Mouse (Mus musculus) limb, embryonic 11.5 days (tissue): ENCODE results near the gene Dtymk. TPM values are rescaled to one million over a fixed set of nuclear protein-coding genes. Genes with fewer than 3 reads are reported as not detected.
A peak's percentile ranks its signal among the peaks of the same experiment; 100 is the strongest.
"Not testable (repeated sequence)": the region's sequence is repeated elsewhere in the genome, so short reads cannot be mapped to it uniquely, and the experiment has no call there.

Source experiments
- ATAC-seq: fragments of 200-750 bp; cut with Nextera tagmentation; 2 replicates; pipeline ENCODE4 v1.8.0; 2017; ENCODE audit warnings: low read depth; ENCODE audit not compliant: insufficient number of reproducible peaks, low FRiP score, low TSS enrichment
- DNase-seq: peaks from one replicate; pipeline ENCODE4 v3.0.0-alpha.2; 2015; ENCODE audit warnings: low spot score
- H3K27ac ChIP-seq: fragments of 300-500 bp; sonication (generic); replicated peaks from 2 replicates; pipeline ENCODE4 v1.5.1; 2014; ENCODE audit warnings: low read depth, mild to moderate bottlenecking, low read length
- H3K27me3 ChIP-seq: fragments of 300-500 bp; sonication (generic); 2 replicates; pipeline ENCODE4 v1.6.1; 2014; ENCODE audit warnings: mild to moderate bottlenecking, low read length, mixed read lengths; ENCODE audit not compliant: control insufficient read depth, insufficient read depth
- H3K36me3 ChIP-seq: fragments of 300-500 bp; sonication (generic); 2 replicates; pipeline ENCODE4 v1.6.1; 2014; ENCODE audit warnings: mild to moderate bottlenecking, low read length, moderate library complexity, mixed read lengths; ENCODE audit not compliant: control insufficient read depth, insufficient read depth
- H3K4me1 ChIP-seq: fragments of 300-500 bp; sonication (generic); 2 replicates; pipeline ENCODE4 v1.6.1; 2014; ENCODE audit warnings: low read length, mixed read lengths; ENCODE audit not compliant: control insufficient read depth, insufficient read depth
- H3K4me2 ChIP-seq: fragments of 300-500 bp; sonication (generic); 2 replicates; pipeline ENCODE4 v1.6.1; 2014; ENCODE audit warnings: low read depth, mild to moderate bottlenecking, moderate library complexity; ENCODE audit not compliant: severe bottlenecking
- H3K4me3 ChIP-seq: fragments of 300-500 bp; sonication (generic); 2 replicates; pipeline ENCODE4 v1.5.1; 2014; ENCODE audit warnings: low read depth, low read length
- H3K9ac ChIP-seq: fragments of 300-500 bp; sonication (generic); 2 replicates; pipeline ENCODE4 v1.6.1; 2014; ENCODE audit warnings: mild to moderate bottlenecking, low read length
- H3K9me3 ChIP-seq: fragments of 300-500 bp; sonication (generic); 2 replicates; pipeline ENCODE4 v1.6.1; 2016; ENCODE audit warnings: low read length; ENCODE audit not compliant: control insufficient read depth
- WGBS: fragments of 180-500 bp; shearing (Covaris S2); extraction: QIAGEN DNeasy Blood & Tissue Kit; methylation state at CpG from one replicate; pipeline ENCODE4 v1.1.7; 2014; 5-methylcytosine and 5-hydroxymethylcytosine counted together
- polyA plus RNA-seq: library from polyadenylated mRNA; unstranded; fragments of >200 nt; fragmentation: Nextera tagmentation; extraction: Ambion mirVana; gene quantifications from 2 replicates; pipeline ENCODE4 v1.2.1, GENCODE M21; 2014

The Dtymk gene
- polyA plus RNA-seq, 1 experiment from 2014 or later, result 268 TPM

- not testable (repeated sequence) for DNase-seq, H3K9me3 ChIP-seq, H3K9ac ChIP-seq, H3K4me3 ChIP-seq, ATAC-seq, H3K27ac ChIP-seq, H3K36me3 ChIP-seq, H3K27me3 ChIP-seq, H3K4me1 ChIP-seq, H3K4me2 ChIP-seq
- 78% methylated on average over 2 of the region's 4 CpGs for WGBS
Observed at GRCm38 (mm10) chr1:93832754-93833360, 31.1 kb upstream of the Dtymk start.

GRCm38 (mm10) chr1:93826540-93826835 is 24.8 kb upstream of the Dtymk start:
- Histone ChIP-seq H3K4me1 (0 out of 2 replicates have a peak, but pooled peaks cover 6% of the 10 kb centered on the region), H3K9ac (no peak overlapping the region), H3K4me2 (peak overlapping the region; percentile 80; the same call in 1 of the 2 replicates), H3K27ac (no peak overlapping the region), H3K4me3 (no peak overlapping the region), H3K27me3 (no peaks in the 10 kb centered on the region), H3K9me3 (no peaks in the 10 kb centered on the region), H3K36me3 (no peaks in the 10 kb centered on the region)
- ATAC-seq (no peak), DNase-seq (no peak)
- 95% methylated on average over 9 of the region's 9 CpGs for WGBS

- no peak for ATAC-seq
Observed at GRCm38 (mm10) chr1:93825771-93826539, 24.2 kb upstream of the Dtymk start.

GRCm38 (mm10) chr1:93825105-93825674 is 23.5 kb upstream of the Dtymk start:
- WGBS, result under 1% methylated on average over 30 of the region's 30 CpGs

More at GRCm38 (mm10) chr1:93825771-93826539, 24.2 kb upstream of the Dtymk start:
- no peaks in the 10 kb centered on the region for H3K9me3 ChIP-seq
- no peaks in the 10 kb centered on the region for H3K27me3 ChIP-seq
- 47% methylated on average over 27 of the region's 27 CpGs for WGBS
- peak; percentile 43 for DNase-seq
- H3K4me1 ChIP-seq, result 0 out of 2 replicates have a peak, but pooled peaks cover 6% of the 10 kb centered on the region
- 0 out of 2 replicates have a peak, but pooled peaks cover under 1% of the 10 kb centered on the region for H3K36me3 ChIP-seq
- peak overlapping the region; percentile 80 for H3K4me2 ChIP-seq
- peak overlapping the region; percentile 76 for H3K9ac ChIP-seq
- peak overlapping the region; percentile 50 for H3K4me3 ChIP-seq
- H3K27ac ChIP-seq, result peak overlapping the region; percentile 84

GRCm38 (mm10) chr1:93824609-93825008 is 22.9 kb upstream of the Dtymk start, which contains the start of gene D2hgdh:
Gene D2hgdh (plus strand): TSS chr1:93824909.
- H3K9me3 ChIP-seq, result no peaks in the 10 kb centered on the region
- DNase-seq, result no peak
- WGBS, result 9% methylated on average over 10 of the region's 10 CpGs
- peak within 1 kb of the TSS; percentile 80 for H3K4me2 ChIP-seq
- H3K4me3 ChIP-seq, result peak within 1 kb of the TSS; percentile 50
- peaks cover 4% of the 10 kb centered on the region; the same call in 1 of the 2 replicates for H3K36me3 ChIP-seq
- ATAC-seq, result peak; percentile 5; the same call in 1 of the 2 replicates
- peak within 1 kb of the TSS; percentile 84 for H3K27ac ChIP-seq
- H3K9ac ChIP-seq, result peak within 1 kb of the TSS; percentile 76
- no peaks in the 10 kb centered on the region for H3K27me3 ChIP-seq
- 0 out of 2 replicates have a peak, but pooled peaks cover 6% of the 10 kb centered on the region for H3K4me1 ChIP-seq

More at GRCm38 (mm10) chr1:93825105-93825674, 23.5 kb upstream of the Dtymk start:
- Histone ChIP-seq H3K4me1 (0 out of 2 replicates have a peak, but pooled peaks cover 6% of the 10 kb centered on the region), H3K36me3 (0 out of 2 replicates have a peak, but pooled peaks cover 2% of the 10 kb centered on the region), H3K4me2 (peak overlapping the region; percentile 80), H3K27me3 (no peaks in the 10 kb centered on the region), H3K9ac (peak overlapping the region; percentile 76), H3K9me3 (no peaks in the 10 kb centered on the region), H3K27ac (peak overlapping the region; percentile 84), H3K4me3 (peak overlapping the region; percentile 50)
- DNase-seq (peak; percentile 93), ATAC-seq (peak; percentile 96)

GRCm38 (mm10) chr1:93823796-93824495 is 22.2 kb upstream of the Dtymk start:
- whole genome bisulfite sequencing, result 82% methylated on average over 3 of the region's 3 CpGs
- Histone ChIP-seq H3K36me3 (peaks cover 6% of the 10 kb centered on the region; the same call in 1 of the 2 replicates), H3K4me3 (no peak overlapping the region), H3K9ac (no peak overlapping the region), H3K27ac (no peak overlapping the region), H3K9me3 (no peaks in the 10 kb centered on the region), H3K27me3 (no peaks in the 10 kb centered on the region), H3K4me2 (no peak overlapping the region; the same call in 1 of the 2 replicates), H3K4me1 (0 out of 2 replicates have a peak, but pooled peaks cover 6% of the 10 kb centered on the region)
- no peak for ATAC-seq
- DNase-seq, result no peak

- WGBS, result 93% methylated on average over 7 of the region's 7 CpGs
- no peaks in the 10 kb centered on the region for H3K4me1 ChIP-seq
Observed at GRCm38 (mm10) chr1:93818722-93819121, 17.0 kb upstream of the Dtymk start.

More at GRCm38 (mm10) chr1:93818722-93819121, 17.0 kb upstream of the Dtymk start:
- no peaks in the 10 kb centered on the region for H3K27me3 ChIP-seq
- peaks cover 39% of the 10 kb centered on the region for H3K36me3 ChIP-seq
- H3K27ac ChIP-seq, result no peak overlapping the region
- ATAC-seq (no peak), DNase-seq (no peak)
- H3K4me2 ChIP-seq, result no peak overlapping the region
- no peaks in the 10 kb centered on the region for H3K9me3 ChIP-seq
- no peak overlapping the region for H3K4me3 ChIP-seq
- H3K9ac ChIP-seq, result no peak overlapping the region
